In genomic region chr6:52779546-52779945, GRCm38 (mm10) we compare ENCODE assay signal across 20 mouse cellular contexts.
"Had no signal": no experiment of that assay in that cellular context is flagged by ENCODE, and none has a peak within 500 bp of the region (broad histone marks: within the 10 kb centered on the region; RNA-seq: fewer than 3 reads in every experiment).

No protein-coding gene starts in this region.

- DNase-seq: kidney, adult 2 months; kidney, postnatal 25 days; layer of hippocampus, adult 9-11 months; liver; lung, adult 18-20 months; lung, postnatal 10 days; lung, postnatal 36 days; thymus, adult 2 months; thymus, postnatal 14 days; thymus, postnatal 4 days had no signal

- H3K27me3 ChIP-seq: liver, embryonic 12.5 days; liver, embryonic 15.5 days; lung, embryonic 15.5 days; midbrain, embryonic 13.5 days had no signal

- H3K9me3 ChIP-seq: liver, embryonic 12.5 days; liver, embryonic 15.5 days; lung, embryonic 15.5 days; midbrain, embryonic 10.5 days; midbrain, embryonic 13.5 days had no signal

- H3K4me1 ChIP-seq: liver, embryonic 15.5 days; lung, embryonic 15.5 days; midbrain, embryonic 10.5 days; midbrain, embryonic 13.5 days had no signal

- H3K36me3 ChIP-seq: liver, embryonic 12.5 days; liver, embryonic 15.5 days; lung, embryonic 15.5 days; midbrain, embryonic 10.5 days had no signal

- H3K27ac ChIP-seq: kidney, postnatal 0 days; layer of hippocampus, adult 2 months; left cerebral cortex, adult 2 months; liver, embryonic 12.5 days; liver, embryonic 15.5 days; lung, embryonic 15.5 days; midbrain, embryonic 10.5 days; midbrain, embryonic 13.5 days had no signal

- H3K4me2 ChIP-seq: liver, embryonic 12.5 days; liver, embryonic 15.5 days; lung, embryonic 15.5 days; midbrain, embryonic 13.5 days had no signal

- ATAC-seq: liver, embryonic 12.5 days; midbrain, embryonic 13.5 days; midbrain, embryonic 16.5 days had no signal

- H3K4me3 ChIP-seq: layer of hippocampus, adult 2 months; left cerebral cortex, adult 2 months; liver, embryonic 12.5 days; liver, embryonic 15.5 days; lung, embryonic 15.5 days; megakaryocyte, embryonic 14.5 days; midbrain, embryonic 10.5 days; midbrain, embryonic 13.5 days had no signal

- H3K9ac ChIP-seq: liver, embryonic 12.5 days; liver, embryonic 15.5 days; lung, embryonic 15.5 days; midbrain, embryonic 13.5 days had no signal
